Mouse (Mus musculus) limb, embryonic 11.5 days (tissue): ENCODE measurements at regions not wholly inside any gene's neighbourhood (a gene's known extent, or its start where the extent isn't known, plus 50 kb on each side); places are given as distances from the start of the nearest gene placed in this dataset.
A peak's percentile ranks its signal among the peaks of the same experiment; 100 is the strongest.

Source experiments
- ATAC-seq: fragments of 200-750 bp; cut with Nextera tagmentation; 2 replicates; pipeline ENCODE4 v1.8.0; 2017; ENCODE audit warnings: low read depth; ENCODE audit not compliant: insufficient number of reproducible peaks, low FRiP score, low TSS enrichment
- DNase-seq: peaks from one replicate; pipeline ENCODE4 v3.0.0-alpha.2; 2015; ENCODE audit warnings: low spot score
- H3K27ac ChIP-seq: fragments of 300-500 bp; sonication (generic); replicated peaks from 2 replicates; pipeline ENCODE4 v1.5.1; 2014; ENCODE audit warnings: low read depth, mild to moderate bottlenecking, low read length
- H3K27me3 ChIP-seq: fragments of 300-500 bp; sonication (generic); 2 replicates; pipeline ENCODE4 v1.6.1; 2014; ENCODE audit warnings: mild to moderate bottlenecking, low read length, mixed read lengths; ENCODE audit not compliant: control insufficient read depth, insufficient read depth
- H3K36me3 ChIP-seq: fragments of 300-500 bp; sonication (generic); 2 replicates; pipeline ENCODE4 v1.6.1; 2014; ENCODE audit warnings: mild to moderate bottlenecking, low read length, moderate library complexity, mixed read lengths; ENCODE audit not compliant: control insufficient read depth, insufficient read depth
- H3K4me1 ChIP-seq: fragments of 300-500 bp; sonication (generic); 2 replicates; pipeline ENCODE4 v1.6.1; 2014; ENCODE audit warnings: low read length, mixed read lengths; ENCODE audit not compliant: control insufficient read depth, insufficient read depth
- H3K4me2 ChIP-seq: fragments of 300-500 bp; sonication (generic); 2 replicates; pipeline ENCODE4 v1.6.1; 2014; ENCODE audit warnings: low read depth, mild to moderate bottlenecking, moderate library complexity; ENCODE audit not compliant: severe bottlenecking
- H3K4me3 ChIP-seq: fragments of 300-500 bp; sonication (generic); 2 replicates; pipeline ENCODE4 v1.5.1; 2014; ENCODE audit warnings: low read depth, low read length
- H3K9ac ChIP-seq: fragments of 300-500 bp; sonication (generic); 2 replicates; pipeline ENCODE4 v1.6.1; 2014; ENCODE audit warnings: mild to moderate bottlenecking, low read length
- H3K9me3 ChIP-seq: fragments of 300-500 bp; sonication (generic); 2 replicates; pipeline ENCODE4 v1.6.1; 2016; ENCODE audit warnings: low read length; ENCODE audit not compliant: control insufficient read depth
- WGBS: fragments of 180-500 bp; shearing (Covaris S2); extraction: QIAGEN DNeasy Blood & Tissue Kit; methylation state at CpG from one replicate; pipeline ENCODE4 v1.1.7; 2014; 5-methylcytosine and 5-hydroxymethylcytosine counted together

- ATAC-seq, result no peak
- no peak overlapping the region for H3K4me3 ChIP-seq
- 61% methylated on average over 5 of the region's 5 CpGs for WGBS
- no peaks in the 10 kb centered on the region for H3K9me3 ChIP-seq
- H3K9ac ChIP-seq, result no peak overlapping the region
- no peak overlapping the region for H3K4me2 ChIP-seq
- H3K27me3 ChIP-seq, result no peaks in the 10 kb centered on the region
- no peaks in the 10 kb centered on the region for H3K4me1 ChIP-seq
- no peak for DNase-seq
- no peak overlapping the region for H3K27ac ChIP-seq
- no peaks in the 10 kb centered on the region for H3K36me3 ChIP-seq
These were observed 162.6 kb downstream of the 9530068E07Rik start for GRCm38 (mm10) chr11:52558782-52559181.

DNA sequence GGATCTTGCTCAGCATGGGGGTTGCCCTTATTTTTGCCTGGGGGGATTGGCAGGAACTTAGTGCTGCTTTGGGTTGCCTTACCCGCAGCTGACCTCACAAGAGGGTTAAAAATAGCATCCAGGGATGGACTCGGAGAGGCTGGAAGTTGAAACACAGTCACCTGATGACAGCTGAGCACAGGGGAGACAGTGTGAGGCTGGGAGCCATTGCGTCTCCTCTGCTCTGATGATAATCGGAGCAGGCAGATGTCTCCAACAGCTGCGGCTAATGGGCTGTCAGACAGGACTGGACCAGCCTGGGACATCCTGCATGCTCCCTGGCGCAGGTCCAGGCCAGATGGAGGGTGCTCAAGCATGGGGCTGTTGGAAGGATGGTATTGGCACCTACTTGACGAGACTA lies 165.1 kb downstream of the 9530068E07Rik start:
- no peak for DNase-seq
- H3K27ac ChIP-seq, result no peak overlapping the region
- no peak for ATAC-seq

GRCm38 (mm10) chr11:52565457-52565856 lies 169.2 kb downstream of the 9530068E07Rik start:
- WGBS, result 3% methylated on average over 1 of the region's 1 CpGs
- Histone ChIP-seq H3K27me3 (no peaks in the 10 kb centered on the region), H3K4me1 (peaks cover 10% of the 10 kb centered on the region), H3K36me3 (no peaks in the 10 kb centered on the region), H3K4me2 (no peak overlapping the region), H3K4me3 (no peak overlapping the region), H3K27ac (no peak overlapping the region), H3K9ac (no peak overlapping the region), H3K9me3 (no peaks in the 10 kb centered on the region)
- no peak for DNase-seq
- ATAC-seq, result no peak

More for the DNA sequence above, 165.1 kb downstream of the 9530068E07Rik start:
- Histone ChIP-seq H3K9ac (no peak overlapping the region), H3K9me3 (no peaks in the 10 kb centered on the region), H3K4me2 (no peak overlapping the region), H3K4me3 (no peak overlapping the region), H3K27me3 (no peaks in the 10 kb centered on the region), H3K36me3 (no peaks in the 10 kb centered on the region), H3K4me1 (peaks cover 3% of the 10 kb centered on the region; the same call in 1 of the 2 replicates)
- 61% methylated on average over 7 of the region's 7 CpGs for WGBS

GRCm38 (mm10) chr11:52566026-52566425 lies 169.8 kb downstream of the 9530068E07Rik start:
- no peaks in the 10 kb centered on the region for H3K27me3 ChIP-seq
- no peak overlapping the region for H3K4me2 ChIP-seq
- no peaks in the 10 kb centered on the region for H3K36me3 ChIP-seq
- ATAC-seq (no peak), DNase-seq (no peak)
- no peak overlapping the region for H3K9ac ChIP-seq
- WGBS, result 39% methylated on average over 9 of the region's 9 CpGs
- H3K27ac ChIP-seq, result no peak overlapping the region
- no peaks in the 10 kb centered on the region for H3K9me3 ChIP-seq
- H3K4me3 ChIP-seq, result no peak overlapping the region
- H3K4me1 ChIP-seq, result peaks cover 13% of the 10 kb centered on the region

- WGBS, result 38% methylated on average over 13 of the region's 13 CpGs
- Histone ChIP-seq H3K4me3 (no peak overlapping the region), H3K4me2 (no peak overlapping the region), H3K36me3 (no peaks in the 10 kb centered on the region), H3K27ac (no peak overlapping the region), H3K4me1 (peaks cover 18% of the 10 kb centered on the region), H3K9ac (no peak overlapping the region), H3K27me3 (no peaks in the 10 kb centered on the region), H3K9me3 (no peaks in the 10 kb centered on the region)
- ATAC-seq, result peak; percentile 47; the same call in 1 of the 2 replicates
- peak; percentile 32 for DNase-seq
These were observed 171.9 kb downstream of the 9530068E07Rik start for GRCm38 (mm10) chr11:52567945-52568687.

DNA sequence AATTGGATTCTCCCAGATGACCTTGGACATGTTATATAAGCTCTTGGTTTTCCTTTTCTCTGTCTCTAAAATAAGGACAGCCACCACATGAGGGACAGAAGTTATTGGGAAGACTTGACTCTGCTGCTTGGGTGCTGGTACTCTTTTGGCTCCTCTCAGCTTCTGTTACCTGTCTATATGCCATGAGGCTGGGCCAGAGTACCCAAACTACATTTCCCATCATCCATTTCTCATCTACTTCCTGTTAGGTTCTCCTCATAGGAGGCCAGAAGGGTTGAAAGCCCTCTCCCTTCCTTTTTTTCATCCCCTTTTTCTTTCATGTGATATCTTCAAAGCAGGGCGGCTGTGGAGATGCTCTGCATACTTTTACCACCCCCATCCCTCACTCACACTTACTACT lies 172.6 kb downstream of the 9530068E07Rik start:
- Histone ChIP-seq H3K4me2 (no peak overlapping the region), H3K9ac (no peak overlapping the region), H3K9me3 (no peaks in the 10 kb centered on the region), H3K4me3 (no peak overlapping the region), H3K4me1 (peaks cover 18% of the 10 kb centered on the region), H3K27me3 (no peaks in the 10 kb centered on the region), H3K36me3 (no peaks in the 10 kb centered on the region), H3K27ac (no peak overlapping the region)
- DNase-seq, result no peak
- WGBS, result 46% methylated on average over 1 of the region's 1 CpGs
- no peak for ATAC-seq

GRCm38 (mm10) chr11:52569759-52570158 lies 173.5 kb downstream of the 9530068E07Rik start:
- WGBS, result 86% methylated on average over 10 of the region's 10 CpGs
- Histone ChIP-seq H3K9me3 (no peaks in the 10 kb centered on the region), H3K4me3 (no peak overlapping the region), H3K4me1 (peaks cover 18% of the 10 kb centered on the region), H3K36me3 (no peaks in the 10 kb centered on the region), H3K9ac (no peak overlapping the region), H3K27ac (no peak overlapping the region), H3K4me2 (no peak overlapping the region), H3K27me3 (no peaks in the 10 kb centered on the region)
- ATAC-seq (no peak), DNase-seq (no peak)

- DNase-seq, result no peak
- H3K36me3 ChIP-seq, result no peaks in the 10 kb centered on the region
- WGBS, result 48% methylated on average over 9 of the region's 9 CpGs
- H3K4me1 ChIP-seq, result no peaks in the 10 kb centered on the region
- no peak for ATAC-seq
- no peak overlapping the region for H3K4me2 ChIP-seq
- H3K4me3 ChIP-seq, result no peak overlapping the region
- no peak overlapping the region for H3K27ac ChIP-seq
- no peaks in the 10 kb centered on the region for H3K9me3 ChIP-seq
- H3K9ac ChIP-seq, result no peak overlapping the region
- no peaks in the 10 kb centered on the region for H3K27me3 ChIP-seq
These were observed 182.2 kb downstream of the 9530068E07Rik start for GRCm38 (mm10) chr11:52578471-52578870.
